Comparison of ENCODE assay signal across 11 mouse cellular contexts in genomic region chr5:36928701-36929100, GRCm38 (mm10).
DNase-seq lines count a peak whose midpoint lies in the region; TF ChIP-seq lines count a peak whose summit lies in the region.
"Had no signal": no experiment of that assay in that cellular context is flagged by ENCODE, and none has a peak within 500 bp of the region (broad histone marks: within the 10 kb centered on the region; RNA-seq: fewer than 3 reads in every experiment).

No protein-coding gene starts in this region.

- TF ChIP-seq POLR2A in heart, adult 2 months (IDR thresholded peaks at IDR 0.05; ENCODE audit: insufficient read depth, low read depth, low read length): no peak

- intact Hi-C loops in heart, adult 2 months (cut with DNase I): no loop called here
- intact Hi-C loops in heart, postnatal 10 days (cut with DNase I): no loop called here
- intact Hi-C loops in heart, postnatal 25 days (cut with DNase I): no loop called here

- TF ChIP-seq EP300 in heart, adult 2 months (IDR thresholded peaks at IDR 0.05; ENCODE audit: insufficient read depth, low read depth, low read length): no peak

- no peaks in the 10 kb centered on the region for H3K27me3 ChIP-seq in heart, adult 2 months (ENCODE audit: control insufficient read depth, insufficient read depth, low read length)
- H3K27me3 ChIP-seq: forebrain, embryonic 15.5 days had no signal

- H3K79me2 ChIP-seq in heart, adult 2 months (replicated peaks; ENCODE audit: control insufficient read depth, insufficient read depth, low read length): no peaks in the 10 kb centered on the region

- DNase-seq in heart, adult 2 months: no peak
- no peak for DNase-seq in heart, postnatal 10 days
- DNase-seq in right cerebral cortex, adult 18-20 months: peak; percentile 32
- no peak for DNase-seq in right cerebral cortex, postnatal 36 days (ENCODE audit: low spot score in 2 of 2)
- peak; percentile 13 for DNase-seq in c-Kit-positive CD71-positive TER-119-negative erythroid progenitor cells, embryonic 14.5 days (ENCODE audit: low read depth)
- DNase-seq in thymus, postnatal 25 days: peak; percentile 29
- no peak for DNase-seq in heart, postnatal 25 days (ENCODE audit: low spot score)
- no peak for DNase-seq in urinary bladder, postnatal 36 days (ENCODE audit: low spot score in 2 of 2)
- DNase-seq: heart, postnatal 36 days had no signal

- H3K36me3 ChIP-seq in heart, adult 2 months (ENCODE audit: control insufficient read depth, insufficient read depth, low read length): no peaks in the 10 kb centered on the region
- H3K36me3 ChIP-seq: forebrain, embryonic 15.5 days had no signal

- no peak overlapping the region for H3K9ac ChIP-seq in heart, adult 2 months (ENCODE audit: low read depth, low read length)
- H3K9ac ChIP-seq: forebrain, embryonic 15.5 days; neural tube, embryonic 12.5 days had no signal

- peaks cover 2% of the 10 kb centered on the region; the same call in 1 of the 2 replicates for H3K4me1 ChIP-seq in heart, adult 2 months (ENCODE audit: control insufficient read depth, insufficient read depth, low read length)
- H3K4me1 ChIP-seq: neural tube, embryonic 12.5 days had no signal

- 57% methylated on average over 4 of the region's 4 CpGs for WGBS in heart, adult 2 months

- peak; percentile 28 for TF ChIP-seq CTCF in heart, adult 2 months (IDR thresholded peaks at IDR 0.05)

- no peak overlapping the region for H3K4me3 ChIP-seq in heart, adult 2 months
- H3K4me3 ChIP-seq: forebrain, embryonic 15.5 days; neural tube, embryonic 12.5 days had no signal

- no peak overlapping the region; the same call in 1 of the 2 replicates for H3K27ac ChIP-seq in heart, adult 2 months
- H3K27ac ChIP-seq: forebrain, embryonic 15.5 days; neural tube, embryonic 12.5 days had no signal

Comparison
In these comparisons a context has a peak if more than half of its experiments do, and no peak if none do; other contexts are left out.
1. DNase-seq: peak in right cerebral cortex, adult 18-20 months (single experiment), c-Kit-positive CD71-positive TER-119-negative erythroid progenitor cells, embryonic 14.5 days (single experiment) and thymus, postnatal 25 days (single experiment); none in heart, adult 2 months (0 of 2), heart, postnatal 10 days (0 of 2), right cerebral cortex, postnatal 36 days (0 of 2), heart, postnatal 25 days (single experiment) and urinary bladder, postnatal 36 days (0 of 2).